Mouse (Mus musculus) layer of hippocampus, adult 9-10 months (tissue): Measurements from ENCODE around the gene Olfml1.

Experiments
- DNase-seq: peaks from one replicate; pipeline ENCODE4 v3.0.0; 2022; ENCODE audit warnings: low spot score

Gene Olfml1

GRCm38 (mm10) chr7:107594857-107595402, 27.7 kb downstream of the Olfml1 start, which contains the start of gene Ppfibp2:
Ppfibp2 (plus strand) TSS chr7:107595207.
- DNase-seq: peak; percentile 74

- DNase-seq: no peak
These were observed 28.2 kb downstream of the Olfml1 start for GRCm38 (mm10) chr7:107595426-107595825.

- no peak for DNase-seq
These were observed 29.5 kb downstream of the Olfml1 start for GRCm38 (mm10) chr7:107596753-107597152.

GRCm38 (mm10) chr7:107597956-107598355, 30.7 kb downstream of the Olfml1 start:
- DNase-seq: no peak

GRCm38 (mm10) chr7:107600651-107601050, 33.4 kb downstream of the Olfml1 start:
- no peak for DNase-seq

GRCm38 (mm10) chr7:107602505-107602904, 35.3 kb downstream of the Olfml1 start:
- DNase-seq: no peak

GRCm38 (mm10) chr7:107602913-107603312, 35.7 kb downstream of the Olfml1 start:
- DNase-seq: no peak

GRCm38 (mm10) chr7:107607766-107608165, 40.5 kb downstream of the Olfml1 start:
- no peak for DNase-seq

GRCm38 (mm10) chr7:107609622-107610255, 42.5 kb downstream of the Olfml1 start:
- DNase-seq: no peak

GRCm38 (mm10) chr7:107610880-107611279, 43.6 kb downstream of the Olfml1 start:
- DNase-seq: no peak

- DNase-seq: no peak
These were observed 51.1 kb downstream of the Olfml1 start for GRCm38 (mm10) chr7:107618028-107618992.

- DNase-seq: no peak
These were observed 52.0 kb downstream of the Olfml1 start for GRCm38 (mm10) chr7:107619225-107619624.

GRCm38 (mm10) chr7:107620137-107620536, 52.9 kb downstream of the Olfml1 start:
- DNase-seq: no peak

GRCm38 (mm10) chr7:107624432-107624831, 57.2 kb downstream of the Olfml1 start:
- no peak for DNase-seq

GRCm38 (mm10) chr7:107625061-107625460, 57.8 kb downstream of the Olfml1 start, which contains the start of gene 5330417H12Rik:
5330417H12Rik (minus strand) TSS chr7:107625161.
- DNase-seq: no peak

GRCm38 (mm10) chr7:107625781-107626180, 58.5 kb downstream of the Olfml1 start:
- no peak for DNase-seq

- DNase-seq: no peak
These were observed 61.1 kb downstream of the Olfml1 start for GRCm38 (mm10) chr7:107628383-107628782.

GRCm38 (mm10) chr7:107633201-107633600, 66.0 kb downstream of the Olfml1 start:
- no peak for DNase-seq

- no peak for DNase-seq
These were observed 70.2 kb downstream of the Olfml1 start for GRCm38 (mm10) chr7:107637398-107637797.

- no peak for DNase-seq
These were observed 70.8 kb downstream of the Olfml1 start for GRCm38 (mm10) chr7:107638026-107638425.
